Mouse (Mus musculus): Measurements from ENCODE around the gene Hecw2. TPM values are rescaled to one million over a fixed set of nuclear protein-coding genes. Genes with fewer than 3 reads are reported as not detected.

Hecw2 gene
- total RNA-seq, 2 experiments from 2014 or later = 9.5 to 11.6 TPM

GRCm38 (mm10) chr1:54118342-54118973 is 76.5 kb downstream of the Hecw2 start:
- DNase-seq = no peak

- no peak for DNase-seq
These were observed 83.9 kb downstream of the Hecw2 start for GRCm38 (mm10) chr1:54110920-54111605.

GRCm38 (mm10) chr1:54109255-54109654 is 85.7 kb downstream of the Hecw2 start:
- no peak for DNase-seq

- DNase-seq = no peak
These were observed 88.2 kb downstream of the Hecw2 start for GRCm38 (mm10) chr1:54106756-54107155.

- DNase-seq = peak; percentile 2 to 11
These were observed 115.3 kb downstream of the Hecw2 start for GRCm38 (mm10) chr1:54079708-54080107.

- DNase-seq = peak; percentile 0 to 1
These were observed 120.5 kb downstream of the Hecw2 start for GRCm38 (mm10) chr1:54074456-54074855.

- DNase-seq = no peak
These were observed 124.8 kb downstream of the Hecw2 start for GRCm38 (mm10) chr1:54070121-54070520.

- DNase-seq = no peak
These were observed 126.7 kb downstream of the Hecw2 start for GRCm38 (mm10) chr1:54068248-54068647.

- DNase-seq = no peak
These were observed 129.5 kb downstream of the Hecw2 start for GRCm38 (mm10) chr1:54065434-54065833.

- no peak for DNase-seq
These were observed 133.9 kb downstream of the Hecw2 start for GRCm38 (mm10) chr1:54061078-54061477.

GRCm38 (mm10) chr1:54059731-54060130 is 135.2 kb downstream of the Hecw2 start:
- DNase-seq = no peak

GRCm38 (mm10) chr1:54052771-54053170 is 142.2 kb downstream of the Hecw2 start:
- no peak for DNase-seq

- peak; percentile 1 for DNase-seq
These were observed 148.0 kb downstream of the Hecw2 start for GRCm38 (mm10) chr1:54046923-54047322.

GRCm38 (mm10) chr1:54039062-54039461 is 155.9 kb downstream of the Hecw2 start:
- DNase-seq = peak; percentile 36 to 41

- no peak for DNase-seq
These were observed 177.3 kb downstream of the Hecw2 start for GRCm38 (mm10) chr1:54017686-54018085.

- DNase-seq = no peak
These were observed 179.2 kb downstream of the Hecw2 start for GRCm38 (mm10) chr1:54015739-54016138.

GRCm38 (mm10) chr1:54012414-54012813 is 182.6 kb downstream of the Hecw2 start:
- no peak for DNase-seq

GRCm38 (mm10) chr1:54009418-54010064 is 185.4 kb downstream of the Hecw2 start:
- DNase-seq = no peak

GRCm38 (mm10) chr1:54005860-54006386 is 189.0 kb downstream of the Hecw2 start:
- DNase-seq = no peak

- no peak for DNase-seq
These were observed 191.7 kb downstream of the Hecw2 start for GRCm38 (mm10) chr1:54003288-54003687.

GRCm38 (mm10) chr1:54002077-54002476 is 192.9 kb downstream of the Hecw2 start:
- DNase-seq = no peak

- no peak for DNase-seq
These were observed 197.7 kb downstream of the Hecw2 start for GRCm38 (mm10) chr1:53997239-53997638.

Data from adrenal gland, postnatal 36 days (tissue).